Mouse (Mus musculus): Measurements from ENCODE around the gene Vmn1r32. TPM values are rescaled to one million over a fixed set of nuclear protein-coding genes. Genes with fewer than 3 reads are reported as not detected.

Gene Vmn1r32
- total RNA-seq (2012; rRNA removed) = 0.11 TPM in 1 of 2 replicates, not detected in the other

GRCm38 (mm10) chr6:66559996-66560395 lies at the start of gene Vmn1r32:
Gene Vmn1r32 (minus strand): TSS chr6:66560096.
- no peaks in the 10 kb centered on the region for H3K9me3 ChIP-seq (ENCODE audit: control insufficient read depth, insufficient read depth, low read depth, low read length)
- H3K4me1 ChIP-seq (ENCODE audit: control insufficient read depth in 2 of 2, insufficient read depth in 2 of 2, low read length in 2 of 2, poor library complexity in 1 of 2) = no peaks in the 10 kb centered on the region
- no peak within 1 kb of the TSS for H3K9ac ChIP-seq (ENCODE audit: insufficient read depth, low read depth, low read length, poor library complexity, severe bottlenecking)
- TF ChIP-seq ZNF384 (IDR thresholded peaks at IDR 0.05; ENCODE audit: low read depth, low read length) (no peak), MAFK (IDR thresholded peaks at IDR 0.05; ENCODE audit: insufficient read depth, low read depth, low read length) (no peak), ZC3H11A (IDR thresholded peaks at IDR 0.05; ENCODE audit: borderline replicate concordance, low read depth, low read length) (no peak), HCFC1 (IDR thresholded peaks at IDR 0.05; ENCODE audit: borderline replicate concordance, insufficient read depth, low read length) (no peak), CHD2 (IDR thresholded peaks at IDR 0.05; ENCODE audit: low read depth, low read length) (no peak)
- no peaks in the 10 kb centered on the region for H3K36me3 ChIP-seq (ENCODE audit: control insufficient read depth, insufficient read depth, low read length, poor library complexity, severe bottlenecking)
- no peak within 1 kb of the TSS for H3K4me3 ChIP-seq (ENCODE audit: insufficient read depth in 1 of 2, low read depth in 1 of 2, low read length in 2 of 2, poor library complexity in 1 of 2, severe bottlenecking in 1 of 2)
- in situ Hi-C loops (cut with MboI; ENCODE audit: low sequenced_read_pairs in 2 of 2, unreplicated experiment in 2 of 2) = no loop called here
- no peak within 1 kb of the TSS for H3K27ac ChIP-seq (ENCODE audit: insufficient read depth, low read depth, low read length, poor library complexity, severe bottlenecking)
- no peak for DNase-seq (ENCODE audit: low read depth, low spot score)

- no peak overlapping the region for H3K9ac ChIP-seq (ENCODE audit: insufficient read depth, low read depth, low read length, poor library complexity, severe bottlenecking)
- peaks cover under 1% of the 10 kb centered on the region; the same call in 1 of the 2 replicates for H3K36me3 ChIP-seq (ENCODE audit: control insufficient read depth, insufficient read depth, low read length, poor library complexity, severe bottlenecking)
- H3K27ac ChIP-seq (ENCODE audit: insufficient read depth, low read depth, low read length, poor library complexity, severe bottlenecking) = no peak overlapping the region
- DNase-seq (ENCODE audit: low read depth, low spot score) = no peak
- no peaks in the 10 kb centered on the region; the same call in 1 of the 2 replicates for H3K9me3 ChIP-seq (ENCODE audit: control insufficient read depth, insufficient read depth, low read depth, low read length)
- in situ Hi-C loops (cut with MboI; ENCODE audit: low sequenced_read_pairs in 2 of 2, unreplicated experiment in 2 of 2) = no loop called here
- no peak overlapping the region for H3K4me3 ChIP-seq (ENCODE audit: insufficient read depth in 1 of 2, low read depth in 1 of 2, low read length in 2 of 2, poor library complexity in 1 of 2, severe bottlenecking in 1 of 2)
- TF ChIP-seq CHD2 (IDR thresholded peaks at IDR 0.05; ENCODE audit: low read depth, low read length) (no peak), MAFK (IDR thresholded peaks at IDR 0.05; ENCODE audit: insufficient read depth, low read depth, low read length) (no peak), HCFC1 (IDR thresholded peaks at IDR 0.05; ENCODE audit: borderline replicate concordance, insufficient read depth, low read length) (no peak), ZNF384 (IDR thresholded peaks at IDR 0.05; ENCODE audit: low read depth, low read length) (no peak), ZC3H11A (IDR thresholded peaks at IDR 0.05; ENCODE audit: borderline replicate concordance, low read depth, low read length) (no peak)
- no peaks in the 10 kb centered on the region for H3K4me1 ChIP-seq (ENCODE audit: control insufficient read depth in 2 of 2, insufficient read depth in 2 of 2, low read length in 2 of 2, poor library complexity in 1 of 2)
These were observed 35.9 kb upstream of the Vmn1r32 start for GRCm38 (mm10) chr6:66595804-66596203.

- TF ChIP-seq ZNF384 (IDR thresholded peaks at IDR 0.05; ENCODE audit: low read depth, low read length) = no peak
- no peak for TF ChIP-seq ZC3H11A (IDR thresholded peaks at IDR 0.05; ENCODE audit: borderline replicate concordance, low read depth, low read length)
- no peak for TF ChIP-seq MAFK (IDR thresholded peaks at IDR 0.05; ENCODE audit: insufficient read depth, low read depth, low read length)
- no peak for TF ChIP-seq CHD2 (IDR thresholded peaks at IDR 0.05; ENCODE audit: low read depth, low read length)
- no peak for TF ChIP-seq HCFC1 (IDR thresholded peaks at IDR 0.05; ENCODE audit: borderline replicate concordance, insufficient read depth, low read length)
- Histone ChIP-seq H3K9ac (ENCODE audit: insufficient read depth, low read depth, low read length, poor library complexity, severe bottlenecking) (peak overlapping the region; percentile 90; the same call in 1 of the 2 replicates), H3K9me3 (ENCODE audit: control insufficient read depth, insufficient read depth, low read depth, low read length) (no peaks in the 10 kb centered on the region), H3K36me3 (ENCODE audit: control insufficient read depth, insufficient read depth, low read length, poor library complexity, severe bottlenecking) (peaks cover 8% of the 10 kb centered on the region), H3K27ac (ENCODE audit: insufficient read depth, low read depth, low read length, poor library complexity, severe bottlenecking) (no peak overlapping the region), H3K4me3 (ENCODE audit: insufficient read depth in 1 of 2, low read depth in 1 of 2, low read length in 2 of 2, poor library complexity in 1 of 2, severe bottlenecking in 1 of 2) (peak overlapping the region; percentile 81 to 92), H3K4me1 (ENCODE audit: control insufficient read depth in 2 of 2, insufficient read depth in 2 of 2, low read length in 2 of 2, poor library complexity in 1 of 2) (no peaks in the 10 kb centered on the region)
- no peak for DNase-seq (ENCODE audit: low read depth, low spot score)
- in situ Hi-C loops (cut with MboI; ENCODE audit: low sequenced_read_pairs in 2 of 2, unreplicated experiment in 2 of 2) = loop anchor here in 1 of 2 experiments (25.0 kb wide), 1 partner anchor 626 kb away; no protein-coding TSS in a partner anchor
These were observed 23.9 kb downstream of the Vmn1r32 start for GRCm38 (mm10) chr6:66535966-66536365.

GRCm38 (mm10) chr6:66535028-66535862 lies 24.7 kb downstream of the Vmn1r32 start, which contains the start of gene Mad2l1:
Gene Mad2l1 (plus strand): TSS chr6:66535390.
- peak; percentile 99 for DNase-seq (ENCODE audit: low read depth, low spot score)
- no peaks in the 10 kb centered on the region; a peak in 1 of 4 replicates for H3K4me1 ChIP-seq (ENCODE audit: control insufficient read depth in 2 of 2, insufficient read depth in 2 of 2, low read length in 2 of 2, poor library complexity in 1 of 2)
- peak within 1 kb of the TSS; percentile 83 for H3K27ac ChIP-seq (ENCODE audit: insufficient read depth, low read depth, low read length, poor library complexity, severe bottlenecking)
- H3K9ac ChIP-seq (ENCODE audit: insufficient read depth, low read depth, low read length, poor library complexity, severe bottlenecking) = peak within 1 kb of the TSS; percentile 90
- peaks cover 7% of the 10 kb centered on the region for H3K36me3 ChIP-seq (ENCODE audit: control insufficient read depth, insufficient read depth, low read length, poor library complexity, severe bottlenecking)
- no peak for TF ChIP-seq ZC3H11A (IDR thresholded peaks at IDR 0.05; ENCODE audit: borderline replicate concordance, low read depth, low read length)
- TF ChIP-seq MAFK (IDR thresholded peaks at IDR 0.05; ENCODE audit: insufficient read depth, low read depth, low read length) = no peak
- no peak; the same call in 1 of the 2 replicates for TF ChIP-seq ZNF384 (IDR thresholded peaks at IDR 0.05; ENCODE audit: low read depth, low read length)
- TF ChIP-seq CHD2 (IDR thresholded peaks at IDR 0.05; ENCODE audit: low read depth, low read length) = no peak
- peak; percentile 30; the same call in 1 of the 2 replicates for TF ChIP-seq HCFC1 (IDR thresholded peaks at IDR 0.05; ENCODE audit: borderline replicate concordance, insufficient read depth, low read length)
- H3K9me3 ChIP-seq (ENCODE audit: control insufficient read depth, insufficient read depth, low read depth, low read length) = no peaks in the 10 kb centered on the region
- in situ Hi-C loops (cut with MboI; ENCODE audit: low sequenced_read_pairs in 2 of 2, unreplicated experiment in 2 of 2) = loop anchor here in 1 of 2 experiments (25.0 kb wide), 1 partner anchor 627 kb away; no protein-coding TSS in a partner anchor
- peak within 1 kb of the TSS; percentile 81 to 92 for H3K4me3 ChIP-seq (ENCODE audit: insufficient read depth in 1 of 2, low read depth in 1 of 2, low read length in 2 of 2, poor library complexity in 1 of 2, severe bottlenecking in 1 of 2)
